Mouse (Mus musculus): ENCODE data around the gene Dnase2a.

DNA sequence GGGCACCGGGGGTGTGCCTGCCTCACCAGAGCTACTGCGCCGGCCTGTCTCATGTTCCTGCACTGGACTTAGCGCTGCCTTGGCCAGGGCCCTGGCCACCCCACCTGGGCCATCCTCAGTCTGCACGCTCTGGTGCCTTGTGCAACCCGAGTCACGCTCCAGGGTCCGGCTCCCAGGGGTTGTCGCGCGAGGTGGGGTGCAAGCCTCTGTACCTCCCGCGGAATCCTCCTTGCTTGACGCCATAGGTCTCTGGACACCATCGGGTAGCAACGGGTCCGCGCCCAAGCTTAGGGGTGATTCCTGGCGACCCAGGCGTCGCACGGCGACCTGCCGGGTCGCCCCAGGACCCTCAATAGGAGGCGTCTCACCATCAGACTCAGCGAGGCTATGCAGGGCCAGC lies 4.0 kb downstream of the Dnase2a start:
- TF ChIP-seq CTCF (IDR thresholded peaks at IDR 0.05; ENCODE audit: low read depth, low read length), result no peak
- no peak for TF ChIP-seq EP300 (IDR thresholded peaks at IDR 0.05; ENCODE audit: insufficient read depth, low read depth, low read length)
